Comparison of ENCODE assay signal across 11 mouse cellular contexts in genomic region chr15:27759890-27760289, GRCm38 (mm10).
DNase-seq lines count a peak whose midpoint lies in the region; ATAC-seq lines count a peak whose summit lies in the region.
"Had no signal": no experiment of that assay in that cellular context is flagged by ENCODE, and none has a peak within 500 bp of the region (broad histone marks: within the 10 kb centered on the region; RNA-seq: fewer than 3 reads in every experiment).

No protein-coding gene starts in this region.

- 0 out of 2 replicates have a peak overlapping the region, but pooled peaks have one; percentile 39 for H3K27ac ChIP-seq in midbrain, embryonic 12.5 days (replicated peaks)
- H3K27ac ChIP-seq in midbrain, embryonic 14.5 days (replicated peaks; ENCODE audit: low read depth, low read length), result no peak overlapping the region
- H3K27ac ChIP-seq in embryonic facial prominence, embryonic 15.5 days (replicated peaks), result peak overlapping the region; percentile 78
- peak overlapping the region; percentile 31; the same call in 1 of the 2 replicates for H3K27ac ChIP-seq in forebrain, embryonic 16.5 days (ENCODE audit: low read length)
- H3K27ac ChIP-seq in limb, embryonic 15.5 days, result peak overlapping the region; percentile 74
- no peak overlapping the region for H3K27ac ChIP-seq in heart, embryonic 12.5 days (ENCODE audit: poor library complexity, severe bottlenecking)
- H3K27ac ChIP-seq: gastrocnemius, adult 2 months had no signal

- H3K4me3 ChIP-seq in midbrain, embryonic 12.5 days, result no peak overlapping the region
- no peak overlapping the region for H3K4me3 ChIP-seq in midbrain, embryonic 14.5 days (replicated peaks; ENCODE audit: low read depth, low read length)
- H3K4me3 ChIP-seq in embryonic facial prominence, embryonic 15.5 days (replicated peaks), result no peak overlapping the region
- H3K4me3 ChIP-seq in forebrain, embryonic 16.5 days (replicated peaks; ENCODE audit: low read length), result no peak overlapping the region
- H3K4me3 ChIP-seq in limb, embryonic 15.5 days, result no peak overlapping the region
- H3K4me3 ChIP-seq in heart, embryonic 12.5 days, result no peak overlapping the region
- H3K4me3 ChIP-seq: gastrocnemius, adult 2 months had no signal

- 75% methylated on average over 5 of the region's 5 CpGs for WGBS in midbrain, embryonic 12.5 days
- 61% methylated on average over 5 of the region's 5 CpGs for WGBS in midbrain, embryonic 14.5 days
- WGBS in embryonic facial prominence, embryonic 15.5 days, result 45% methylated on average over 5 of the region's 5 CpGs
- WGBS in forebrain, embryonic 16.5 days, result 60% methylated on average over 5 of the region's 5 CpGs
- WGBS in limb, embryonic 15.5 days, result 33% methylated on average over 5 of the region's 5 CpGs
- WGBS in heart, embryonic 12.5 days, result 80% methylated on average over 5 of the region's 5 CpGs

- no peak overlapping the region for H3K4me2 ChIP-seq in midbrain, embryonic 12.5 days (replicated peaks)
- H3K4me2 ChIP-seq in midbrain, embryonic 14.5 days (ENCODE audit: low read length), result no peak overlapping the region
- no peak overlapping the region for H3K4me2 ChIP-seq in embryonic facial prominence, embryonic 15.5 days (replicated peaks)
- H3K4me2 ChIP-seq in forebrain, embryonic 16.5 days (ENCODE audit: low read length), result no peak overlapping the region
- no peak overlapping the region for H3K4me2 ChIP-seq in limb, embryonic 15.5 days
- H3K4me2 ChIP-seq in heart, embryonic 12.5 days, result no peak overlapping the region

- H3K9ac ChIP-seq in midbrain, embryonic 12.5 days (replicated peaks), result no peak overlapping the region
- no peak overlapping the region for H3K9ac ChIP-seq in midbrain, embryonic 14.5 days (replicated peaks; ENCODE audit: low read length)
- no peak overlapping the region for H3K9ac ChIP-seq in embryonic facial prominence, embryonic 15.5 days
- H3K9ac ChIP-seq in forebrain, embryonic 16.5 days (replicated peaks; ENCODE audit: low read depth, low read length), result no peak overlapping the region
- H3K9ac ChIP-seq in limb, embryonic 15.5 days, result 0 out of 2 replicates have a peak overlapping the region, but pooled peaks have one; percentile 7
- H3K9ac ChIP-seq in heart, embryonic 12.5 days, result no peak overlapping the region

- peak; percentile 39; the same call in 1 of the 2 replicates for ATAC-seq in midbrain, embryonic 12.5 days (ENCODE audit: low FRiP score, low read depth)
- ATAC-seq in midbrain, embryonic 14.5 days (ENCODE audit: low FRiP score, low TSS enrichment), result no peak
- no peak; the same call in 1 of the 2 replicates for ATAC-seq in embryonic facial prominence, embryonic 15.5 days (ENCODE audit: insufficient number of reproducible peaks, low FRiP score, low TSS enrichment, low read depth)
- ATAC-seq in forebrain, embryonic 16.5 days, result no peak
- no peak for ATAC-seq in limb, embryonic 15.5 days (ENCODE audit: insufficient number of reproducible peaks, low FRiP score, low TSS enrichment, low read depth)
- ATAC-seq in heart, embryonic 12.5 days (ENCODE audit: insufficient number of reproducible peaks, low FRiP score), result no peak

- no peak for DNase-seq in midbrain, embryonic 14.5 days
- DNase-seq in urinary bladder, adult 18-20 months (ENCODE audit: low spot score in 2 of 2), result no peak
- DNase-seq: cerebellum, postnatal 14 days; gastrocnemius, adult 2 months; heart, postnatal 36 days had no signal

- H3K36me3 ChIP-seq in midbrain, embryonic 12.5 days, result peaks cover 65% of the 10 kb centered on the region
- peaks cover 87% of the 10 kb centered on the region for H3K36me3 ChIP-seq in midbrain, embryonic 14.5 days (ENCODE audit: control insufficient read depth, insufficient read depth, low read length)
- H3K36me3 ChIP-seq in embryonic facial prominence, embryonic 15.5 days, result peaks cover 58% of the 10 kb centered on the region
- H3K36me3 ChIP-seq in forebrain, embryonic 16.5 days (ENCODE audit: control insufficient read depth, insufficient read depth), result peaks cover 20% of the 10 kb centered on the region
- peaks cover 80% of the 10 kb centered on the region for H3K36me3 ChIP-seq in limb, embryonic 15.5 days
- peaks cover 89% of the 10 kb centered on the region for H3K36me3 ChIP-seq in heart, embryonic 12.5 days

- H3K9me3 ChIP-seq in midbrain, embryonic 12.5 days, result no peaks in the 10 kb centered on the region
- no peaks in the 10 kb centered on the region for H3K9me3 ChIP-seq in midbrain, embryonic 14.5 days (ENCODE audit: control insufficient read depth, low read length)
- no peaks in the 10 kb centered on the region for H3K9me3 ChIP-seq in embryonic facial prominence, embryonic 15.5 days (replicated peaks)
- no peaks in the 10 kb centered on the region for H3K9me3 ChIP-seq in forebrain, embryonic 16.5 days (ENCODE audit: control insufficient read depth, low read length)
- H3K9me3 ChIP-seq in limb, embryonic 15.5 days, result no peaks in the 10 kb centered on the region
- no peaks in the 10 kb centered on the region for H3K9me3 ChIP-seq in heart, embryonic 12.5 days (replicated peaks)

- H3K27me3 ChIP-seq in midbrain, embryonic 12.5 days, result no peaks in the 10 kb centered on the region
- no peaks in the 10 kb centered on the region for H3K27me3 ChIP-seq in midbrain, embryonic 14.5 days (ENCODE audit: control insufficient read depth, insufficient read depth, low read length)
- H3K27me3 ChIP-seq in embryonic facial prominence, embryonic 15.5 days, result no peaks in the 10 kb centered on the region
- H3K27me3 ChIP-seq in forebrain, embryonic 16.5 days (replicated peaks; ENCODE audit: control insufficient read depth, insufficient read depth, low read length), result no peaks in the 10 kb centered on the region
- no peaks in the 10 kb centered on the region for H3K27me3 ChIP-seq in limb, embryonic 15.5 days
- no peaks in the 10 kb centered on the region for H3K27me3 ChIP-seq in heart, embryonic 12.5 days (replicated peaks)
- H3K27me3 ChIP-seq: CH12.LX had no signal

- no peaks in the 10 kb centered on the region for H3K4me1 ChIP-seq in midbrain, embryonic 12.5 days
- no peaks in the 10 kb centered on the region for H3K4me1 ChIP-seq in midbrain, embryonic 14.5 days (ENCODE audit: control insufficient read depth, insufficient read depth, low read length)
- H3K4me1 ChIP-seq in embryonic facial prominence, embryonic 15.5 days, result peaks cover 39% of the 10 kb centered on the region
- H3K4me1 ChIP-seq in forebrain, embryonic 16.5 days (replicated peaks; ENCODE audit: control insufficient read depth, insufficient read depth, low read length), result peaks cover 16% of the 10 kb centered on the region; the same call in 1 of the 2 replicates
- H3K4me1 ChIP-seq in limb, embryonic 15.5 days, result peaks cover 31% of the 10 kb centered on the region
- H3K4me1 ChIP-seq in heart, embryonic 12.5 days (replicated peaks), result no peaks in the 10 kb centered on the region

Comparison
In these comparisons a context has a peak if more than half of its experiments do, and no peak if none do; other contexts are left out.
1. H3K27ac ChIP-seq: peak in midbrain, embryonic 12.5 days (single experiment), embryonic facial prominence, embryonic 15.5 days (single experiment), forebrain, embryonic 16.5 days (single experiment) and limb, embryonic 15.5 days (single experiment); none in midbrain, embryonic 14.5 days (single experiment) and heart, embryonic 12.5 days (single experiment).